Mouse (Mus musculus) central nervous system, embryonic 14 days (tissue): ENCODE results near the gene Foxd4. TPM values are rescaled to one million over a fixed set of nuclear protein-coding genes. Genes with fewer than 3 reads are reported as not detected.

Experiments used
- polyA plus RNA-seq: library from polyadenylated mRNA; depleted of rRNA; stranded (reverse); fragments of >200 nt; gene quantifications from 2 replicates; pipeline ENCODE4 v1.2.3, GENCODE M21; 2012; rRNA removed

Foxd4 gene
- 0.10 and 0.39 TPM in 2 replicates for polyA plus RNA-seq

GRCm38 (mm10) chr19:24900581-24901220 lies at the start of gene Foxd4:
Foxd4 (minus strand) TSS chr19:24901197.

DNA sequence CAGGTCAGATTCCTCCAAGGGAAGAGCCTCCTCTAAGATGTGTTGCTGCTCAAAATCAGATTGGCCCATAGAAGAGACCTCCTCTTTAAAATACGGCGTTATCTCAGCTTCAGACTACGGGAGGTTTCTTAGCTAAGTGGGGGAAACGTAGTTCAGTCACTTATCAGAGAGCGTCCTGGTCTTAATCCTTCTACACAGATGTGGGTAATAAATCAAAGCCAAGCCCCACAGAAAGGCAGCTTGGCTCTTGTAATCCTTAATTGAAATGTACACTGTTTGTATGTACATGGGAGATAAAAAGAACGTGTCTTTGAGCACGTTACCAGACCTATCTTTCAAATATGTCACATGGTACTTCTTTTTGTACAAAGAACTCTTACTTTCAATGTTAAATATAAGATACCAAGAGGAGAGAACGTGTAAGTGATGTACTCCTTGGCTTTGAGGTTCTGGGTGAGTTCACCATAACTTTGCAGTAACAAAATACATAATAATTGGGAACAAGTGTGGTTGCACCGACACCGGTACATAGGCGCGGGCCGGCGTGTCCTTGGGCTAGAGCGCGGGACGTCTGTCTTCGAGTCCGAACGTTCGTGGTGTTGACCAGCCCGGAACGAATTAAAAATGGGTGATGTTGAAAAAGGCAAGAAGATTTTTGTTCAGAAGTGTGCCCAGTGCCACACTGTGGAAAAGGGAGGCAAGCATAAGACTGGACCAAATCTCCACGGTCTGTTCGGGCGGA lies 25.7 kb downstream of the Foxd4 start, which contains the start of gene Gm10053:
Gene Gm10053, plus strand, starts transcription at position 558 of the 742 bp plus-strand sequence.

GRCm38 (mm10) chr19:24861612-24862451 lies 39.2 kb downstream of the Foxd4 start, which contains the start of gene Pgm5:
Pgm5 (minus strand) TSS chr19:24861855.

Other genes starting within 250 kb of the Foxd4 start
- 0.66 and 0.81 TPM in 2 replicates for gene Tmem252, start 227.2 kb downstream of the Foxd4 start, polyA plus RNA-seq
- 4.4 and 10.4 TPM in 2 replicates for gene Pgm5, start 39.3 kb downstream of the Foxd4 start, polyA plus RNA-seq
- gene Gm10053, start 25.5 kb downstream of the Foxd4 start, polyA plus RNA-seq: 52.8 and 64.7 TPM in 2 replicates
- gene Cbwd1, start 60.4 kb upstream of the Foxd4 start, polyA plus RNA-seq: 11.4 and 12.6 TPM in 2 replicates
- 1.00 and 1.1 TPM in 2 replicates for gene Dock8, start 98.3 kb upstream of the Foxd4 start, polyA plus RNA-seq